Mouse (Mus musculus): ENCODE results near the gene Mrps18a. TPM values are rescaled to one million over a fixed set of nuclear protein-coding genes. Genes with fewer than 3 reads are reported as not detected.
A peak's percentile ranks its signal among the peaks of the same experiment; 100 is the strongest.

Mrps18a gene
- polyA plus RNA-seq, 1 experiment from 2014 or later: 141 TPM

- Histone ChIP-seq H3K4me2 (ENCODE audit: low read length) (peak within 1 kb of the TSS; percentile 91), H3K4me1 (ENCODE audit: control insufficient read depth, insufficient read depth, low read length) (peaks cover 9% of the 10 kb centered on the region), H3K27me3 (ENCODE audit: control insufficient read depth, insufficient read depth, low read length) (no peaks in the 10 kb centered on the region), H3K4me3 (replicated peaks; ENCODE audit: low read depth, low read length) (peak within 1 kb of the TSS; percentile 57), H3K27ac (replicated peaks; ENCODE audit: low read depth, low read length) (peak within 1 kb of the TSS; percentile 66), H3K36me3 (ENCODE audit: control insufficient read depth, insufficient read depth, low read length) (peaks cover 11% of the 10 kb centered on the region), H3K9ac (replicated peaks; ENCODE audit: low read length) (peak within 1 kb of the TSS; percentile 72), H3K9me3 (ENCODE audit: control insufficient read depth, low read length) (no peaks in the 10 kb centered on the region)
- DNase-seq (peak; percentile 95), ATAC-seq (ENCODE audit: low FRiP score, low TSS enrichment) (peak; percentile 90)
- 8% methylated on average over 33 of the region's 33 CpGs for WGBS
Observed at GRCm38 (mm10) chr17:46152847-46153782, 42.3 kb downstream of the Mrps18a start, which contains the start of gene Mad2l1bp. Gene Mad2l1bp, minus strand, starts transcription at chr17:46153553.

DNA sequence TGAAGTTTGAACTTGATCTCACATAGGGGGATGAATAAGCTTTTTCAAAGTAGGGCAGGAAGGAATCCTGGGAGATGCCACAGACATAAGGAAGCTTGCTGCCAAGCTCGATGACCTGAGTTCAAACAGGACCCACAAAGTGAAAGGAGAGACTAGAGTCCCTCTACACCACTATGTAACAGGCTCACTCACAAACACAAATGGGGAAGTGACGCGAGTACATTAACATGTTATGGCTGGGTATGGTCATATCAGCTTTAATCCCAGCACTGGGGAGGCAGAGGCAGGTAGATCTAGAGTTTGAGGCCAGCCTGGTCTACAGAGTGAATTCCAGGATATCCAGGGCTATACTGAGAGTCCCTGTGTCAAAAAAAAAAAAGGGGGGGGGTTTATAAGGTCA lies 43.5 kb downstream of the Mrps18a start:
- peaks cover 9% of the 10 kb centered on the region for H3K4me1 ChIP-seq (ENCODE audit: control insufficient read depth, insufficient read depth, low read length)
- H3K4me3 ChIP-seq (replicated peaks; ENCODE audit: low read depth, low read length): no peak overlapping the region
- no peaks in the 10 kb centered on the region for H3K27me3 ChIP-seq (ENCODE audit: control insufficient read depth, insufficient read depth, low read length)
- H3K9ac ChIP-seq (replicated peaks; ENCODE audit: low read length): no peak overlapping the region
- no peaks in the 10 kb centered on the region for H3K9me3 ChIP-seq (ENCODE audit: control insufficient read depth, low read length)
- no peak for DNase-seq
- no peak overlapping the region for H3K4me2 ChIP-seq (ENCODE audit: low read length)
- 93% methylated on average over 3 of the region's 3 CpGs for WGBS
- 0 out of 2 replicates have a peak, but pooled peaks cover 3% of the 10 kb centered on the region for H3K36me3 ChIP-seq (ENCODE audit: control insufficient read depth, insufficient read depth, low read length)
- no peak for ATAC-seq (ENCODE audit: low FRiP score, low TSS enrichment)
- no peak overlapping the region for H3K27ac ChIP-seq (replicated peaks; ENCODE audit: low read depth, low read length)

DNA sequence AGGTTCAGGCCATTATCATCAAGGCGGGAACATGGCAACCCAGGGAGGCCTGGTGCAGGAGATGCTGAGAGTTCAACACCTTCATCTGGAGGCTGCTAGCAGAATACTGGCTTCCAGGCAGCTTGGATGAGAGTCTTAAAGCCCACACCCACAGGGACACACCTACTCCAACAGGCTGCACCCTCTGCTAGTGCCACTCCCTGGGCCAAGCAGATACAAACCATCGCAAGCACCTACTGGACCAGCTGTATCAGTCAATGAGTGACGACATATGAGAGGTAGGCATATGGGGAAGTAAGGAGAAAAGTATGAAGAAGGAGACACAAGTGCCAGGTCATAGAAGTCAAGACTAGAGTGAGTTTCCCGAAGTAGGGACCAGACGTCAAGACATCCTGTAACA lies 45.9 kb downstream of the Mrps18a start:
- no peak overlapping the region for H3K9ac ChIP-seq (replicated peaks; ENCODE audit: low read length)
- peaks cover 11% of the 10 kb centered on the region for H3K4me1 ChIP-seq (ENCODE audit: control insufficient read depth, insufficient read depth, low read length)
- ATAC-seq (ENCODE audit: low FRiP score, low TSS enrichment) (no peak), DNase-seq (no peak)
- WGBS: 86% methylated on average over 5 of the region's 5 CpGs
- H3K27me3 ChIP-seq (ENCODE audit: control insufficient read depth, insufficient read depth, low read length): no peaks in the 10 kb centered on the region
- no peak overlapping the region for H3K27ac ChIP-seq (replicated peaks; ENCODE audit: low read depth, low read length)
- H3K4me2 ChIP-seq (ENCODE audit: low read length): no peak overlapping the region
- H3K4me3 ChIP-seq (replicated peaks; ENCODE audit: low read depth, low read length): no peak overlapping the region
- H3K36me3 ChIP-seq (ENCODE audit: control insufficient read depth, insufficient read depth, low read length): no peaks in the 10 kb centered on the region
- no peaks in the 10 kb centered on the region for H3K9me3 ChIP-seq (ENCODE audit: control insufficient read depth, low read length)

- no peaks in the 10 kb centered on the region for H3K9me3 ChIP-seq (ENCODE audit: control insufficient read depth, low read length)
- H3K4me3 ChIP-seq (replicated peaks; ENCODE audit: low read depth, low read length): no peak overlapping the region
- DNase-seq (no peak), ATAC-seq (ENCODE audit: low FRiP score, low TSS enrichment) (no peak)
- 87% methylated on average over 8 of the region's 8 CpGs for WGBS
- no peak overlapping the region for H3K4me2 ChIP-seq (ENCODE audit: low read length)
- peaks cover 16% of the 10 kb centered on the region for H3K4me1 ChIP-seq (ENCODE audit: control insufficient read depth, insufficient read depth, low read length)
- no peak overlapping the region for H3K9ac ChIP-seq (replicated peaks; ENCODE audit: low read length)
- no peaks in the 10 kb centered on the region for H3K27me3 ChIP-seq (ENCODE audit: control insufficient read depth, insufficient read depth, low read length)
- no peak overlapping the region for H3K27ac ChIP-seq (replicated peaks; ENCODE audit: low read depth, low read length)
- no peaks in the 10 kb centered on the region for H3K36me3 ChIP-seq (ENCODE audit: control insufficient read depth, insufficient read depth, low read length)
Observed at GRCm38 (mm10) chr17:46157131-46157530, 46.3 kb downstream of the Mrps18a start.

GRCm38 (mm10) chr17:46159236-46159635 lies 48.5 kb downstream of the Mrps18a start:
- Histone ChIP-seq H3K4me2 (ENCODE audit: low read length) (no peak overlapping the region; the same call in 1 of the 2 replicates), H3K9me3 (ENCODE audit: control insufficient read depth, low read length) (no peaks in the 10 kb centered on the region), H3K27me3 (ENCODE audit: control insufficient read depth, insufficient read depth, low read length) (no peaks in the 10 kb centered on the region), H3K36me3 (ENCODE audit: control insufficient read depth, insufficient read depth, low read length) (peaks cover 6% of the 10 kb centered on the region; the same call in 1 of the 2 replicates), H3K27ac (replicated peaks; ENCODE audit: low read depth, low read length) (no peak overlapping the region), H3K4me1 (ENCODE audit: control insufficient read depth, insufficient read depth, low read length) (peaks cover 14% of the 10 kb centered on the region), H3K4me3 (replicated peaks; ENCODE audit: low read depth, low read length) (no peak overlapping the region), H3K9ac (replicated peaks; ENCODE audit: low read length) (no peak overlapping the region)
- WGBS: 71% methylated on average over 2 of the region's 2 CpGs
- DNase-seq (no peak), ATAC-seq (ENCODE audit: low FRiP score, low TSS enrichment) (no peak)

DNA sequence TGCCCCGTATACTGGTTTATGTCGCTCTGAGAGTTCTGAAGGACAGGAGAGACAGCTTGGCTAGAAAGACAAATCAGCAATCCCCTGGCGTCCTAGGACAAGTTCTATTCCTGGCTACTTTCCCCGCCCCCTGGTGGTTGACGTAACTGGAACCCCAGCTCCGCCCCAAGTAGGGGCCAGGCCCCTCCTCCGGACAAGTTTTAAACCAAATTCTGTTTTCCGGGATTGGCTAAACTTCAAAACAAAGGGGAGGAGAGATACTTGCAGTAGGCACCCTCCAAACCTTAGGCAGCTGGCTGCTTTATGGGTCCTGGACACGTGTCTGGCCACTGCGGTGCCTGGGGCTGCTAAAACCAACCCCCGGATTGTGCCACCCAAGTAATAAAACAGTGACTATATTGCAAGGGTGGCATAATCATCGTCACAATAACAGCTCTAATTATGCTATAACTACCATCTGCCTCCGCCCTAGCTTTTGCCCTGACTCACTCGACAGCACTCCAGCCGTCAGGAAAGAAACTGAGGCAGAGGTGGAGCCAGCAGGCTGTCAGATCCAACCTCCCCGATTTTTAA lies 49.4 kb downstream of the Mrps18a start:
- peak overlapping the region; percentile 64; the same call in 1 of the 2 replicates for H3K27ac ChIP-seq (replicated peaks; ENCODE audit: low read depth, low read length)
- H3K36me3 ChIP-seq (ENCODE audit: control insufficient read depth, insufficient read depth, low read length): peaks cover 14% of the 10 kb centered on the region
- DNase-seq (peak; percentile 87), ATAC-seq (ENCODE audit: low FRiP score, low TSS enrichment) (peak; percentile 62)
- H3K4me1 ChIP-seq (ENCODE audit: control insufficient read depth, insufficient read depth, low read length): peaks cover 14% of the 10 kb centered on the region
- peak overlapping the region; percentile 79 for H3K4me3 ChIP-seq (replicated peaks; ENCODE audit: low read depth, low read length)
- under 1% methylated on average over 16 of the region's 16 CpGs for WGBS
- H3K9ac ChIP-seq (replicated peaks; ENCODE audit: low read length): peak overlapping the region; percentile 43; the same call in 1 of the 2 replicates
- no peaks in the 10 kb centered on the region for H3K27me3 ChIP-seq (ENCODE audit: control insufficient read depth, insufficient read depth, low read length)
- H3K9me3 ChIP-seq (ENCODE audit: control insufficient read depth, low read length): no peaks in the 10 kb centered on the region
- H3K4me2 ChIP-seq (ENCODE audit: low read length): peak overlapping the region; percentile 78

DNA sequence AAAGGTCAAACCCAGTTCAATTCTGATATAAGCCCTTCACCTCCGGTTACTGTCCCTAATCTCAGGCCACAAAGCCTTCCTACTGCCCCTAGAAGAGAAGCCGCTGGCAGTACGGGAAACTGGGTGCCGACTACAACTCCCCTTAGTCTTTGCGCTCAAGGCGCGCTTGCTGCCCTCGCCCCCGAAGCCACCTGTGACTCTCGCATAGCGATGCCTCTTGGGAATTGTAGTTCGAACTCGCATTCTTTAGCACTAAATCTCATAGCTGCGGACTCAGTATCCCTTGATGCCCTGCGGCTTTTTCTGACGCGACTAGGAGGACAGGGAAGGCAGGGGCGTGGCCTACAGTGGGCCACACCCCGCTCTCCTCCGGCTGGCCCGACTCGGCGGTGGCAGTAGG lies 49.9 kb downstream of the Mrps18a start, which contains the start of gene Gtpbp2:
Gtpbp2 (plus strand) TSS at position 347 of the 400 bp plus-strand sequence.
- Histone ChIP-seq H3K9me3 (ENCODE audit: control insufficient read depth, low read length) (no peaks in the 10 kb centered on the region), H3K27me3 (ENCODE audit: control insufficient read depth, insufficient read depth, low read length) (no peaks in the 10 kb centered on the region), H3K4me1 (ENCODE audit: control insufficient read depth, insufficient read depth, low read length) (peaks cover 14% of the 10 kb centered on the region), H3K9ac (replicated peaks; ENCODE audit: low read length) (peak within 1 kb of the TSS; percentile 86), H3K27ac (replicated peaks; ENCODE audit: low read depth, low read length) (peak within 1 kb of the TSS; percentile 77), H3K4me2 (ENCODE audit: low read length) (peak within 1 kb of the TSS; percentile 78), H3K4me3 (replicated peaks; ENCODE audit: low read depth, low read length) (peak within 1 kb of the TSS; percentile 79), H3K36me3 (ENCODE audit: control insufficient read depth, insufficient read depth, low read length) (peaks cover 19% of the 10 kb centered on the region)
- ATAC-seq (ENCODE audit: low FRiP score, low TSS enrichment) (peak; percentile 97), DNase-seq (peak; percentile 100)
- WGBS: under 1% methylated on average over 23 of the region's 23 CpGs

DNA sequence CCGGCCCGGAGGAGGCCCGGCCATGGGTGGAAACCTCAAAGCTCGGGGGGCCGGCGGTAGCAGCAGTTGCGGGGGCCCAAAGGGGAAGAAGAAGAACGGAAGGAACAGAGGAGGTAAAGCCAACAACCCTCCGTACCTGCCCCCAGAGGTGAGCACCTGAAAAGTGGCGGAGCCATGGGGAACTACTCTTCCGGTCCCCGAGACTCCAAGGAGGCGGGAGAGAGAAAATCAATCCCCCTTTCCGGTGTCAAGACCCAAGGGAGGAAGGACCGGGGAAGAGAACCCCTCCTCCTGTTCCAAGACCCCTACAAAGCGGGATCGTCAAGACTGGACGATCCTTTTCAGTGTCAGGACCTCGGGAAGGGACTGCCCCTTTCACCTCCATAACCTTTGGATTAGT lies 50.4 kb downstream of the Mrps18a start:
- peaks cover 24% of the 10 kb centered on the region for H3K36me3 ChIP-seq (ENCODE audit: control insufficient read depth, insufficient read depth, low read length)
- peaks cover 14% of the 10 kb centered on the region for H3K4me1 ChIP-seq (ENCODE audit: control insufficient read depth, insufficient read depth, low read length)
- peak; percentile 69 for DNase-seq
- under 1% methylated on average over 19 of the region's 19 CpGs for WGBS
- no peaks in the 10 kb centered on the region for H3K9me3 ChIP-seq (ENCODE audit: control insufficient read depth, low read length)
- peak overlapping the region; percentile 79 for H3K4me3 ChIP-seq (replicated peaks; ENCODE audit: low read depth, low read length)
- ATAC-seq (ENCODE audit: low FRiP score, low TSS enrichment): peak; percentile 43; the same call in 1 of the 2 replicates
- peak overlapping the region; percentile 77 for H3K27ac ChIP-seq (replicated peaks; ENCODE audit: low read depth, low read length)
- peak overlapping the region; percentile 86 for H3K9ac ChIP-seq (replicated peaks; ENCODE audit: low read length)
- H3K4me2 ChIP-seq (ENCODE audit: low read length): peak overlapping the region; percentile 78
- no peaks in the 10 kb centered on the region for H3K27me3 ChIP-seq (ENCODE audit: control insufficient read depth, insufficient read depth, low read length)
